Mouse (Mus musculus) kidney, embryonic 14.5 days (tissue): Measurements from ENCODE around the gene Atp6v0a2. TPM values are rescaled to one million over a fixed set of nuclear protein-coding genes. Genes with fewer than 3 reads are reported as not detected.
"Not testable (repeated sequence)": the region's sequence is repeated elsewhere in the genome, so short reads cannot be mapped to it uniquely, and the experiment has no call there.

ENCODE experiments used
- ATAC-seq: fragments of 200-750 bp; cut with Nextera tagmentation; 2 replicates; pipeline ENCODE4 v1.8.0; 2017; ENCODE audit warnings: moderate number of reproducible peaks, mild to moderate bottlenecking, moderate TSS enrichment, moderate library complexity; ENCODE audit not compliant: low FRiP score, low TSS enrichment
- H3K27ac ChIP-seq: fragments of 300-500 bp; sonication (generic); 2 replicates; pipeline ENCODE4 v1.5.1; 2014; ENCODE audit warnings: low read depth, mild to moderate bottlenecking, low read length, moderate library complexity, mixed read lengths
- H3K27me3 ChIP-seq: fragments of 300-500 bp; sonication (generic); 2 replicates; pipeline ENCODE4 v1.6.1; 2014; ENCODE audit warnings: mild to moderate bottlenecking, low read length; ENCODE audit not compliant: control insufficient read depth, insufficient read depth
- H3K36me3 ChIP-seq: fragments of 300-500 bp; sonication (generic); 2 replicates; pipeline ENCODE4 v1.6.1; 2014; ENCODE audit warnings: low read length, mixed read lengths; ENCODE audit not compliant: control insufficient read depth, insufficient read depth
- H3K4me1 ChIP-seq: fragments of 300-500 bp; sonication (generic); 2 replicates; pipeline ENCODE4 v1.6.1; 2014; ENCODE audit warnings: low read length, mixed read lengths; ENCODE audit not compliant: control insufficient read depth, insufficient read depth
- H3K4me2 ChIP-seq: fragments of 300-500 bp; sonication (generic); replicated peaks from 2 replicates; pipeline ENCODE4 v1.6.1; 2014; ENCODE audit warnings: low read depth, mild to moderate bottlenecking, low read length
- H3K4me3 ChIP-seq: fragments of 300-500 bp; sonication (generic); 2 replicates; pipeline ENCODE4 v1.5.1; 2014; ENCODE audit warnings: mild to moderate bottlenecking, low read length
- H3K9ac ChIP-seq: fragments of 300-500 bp; sonication (generic); 2 replicates; pipeline ENCODE4 v1.6.1; 2014; ENCODE audit warnings: low read depth, mild to moderate bottlenecking, low read length, moderate library complexity
- H3K9me3 ChIP-seq: fragments of 300-500 bp; sonication (generic); 2 replicates; pipeline ENCODE4 v1.6.1; 2016; ENCODE audit warnings: low read length; ENCODE audit not compliant: control insufficient read depth
- WGBS: fragments of 180-500 bp; shearing (Covaris S2); extraction: QIAGEN DNeasy Blood & Tissue Kit; methylation state at CpG from one replicate; pipeline ENCODE4 v1.1.7; 2014; 5-methylcytosine and 5-hydroxymethylcytosine counted together
- polyA plus RNA-seq: library from polyadenylated mRNA; unstranded; fragments of >200 nt; fragmentation: Nextera tagmentation; extraction: Ambion mirVana; gene quantifications from 2 replicates; pipeline ENCODE4 v1.2.1, GENCODE M21; 2014

The Atp6v0a2 gene
- polyA plus RNA-seq, 1 experiment from 2014 or later, result 51.6 TPM

DNA sequence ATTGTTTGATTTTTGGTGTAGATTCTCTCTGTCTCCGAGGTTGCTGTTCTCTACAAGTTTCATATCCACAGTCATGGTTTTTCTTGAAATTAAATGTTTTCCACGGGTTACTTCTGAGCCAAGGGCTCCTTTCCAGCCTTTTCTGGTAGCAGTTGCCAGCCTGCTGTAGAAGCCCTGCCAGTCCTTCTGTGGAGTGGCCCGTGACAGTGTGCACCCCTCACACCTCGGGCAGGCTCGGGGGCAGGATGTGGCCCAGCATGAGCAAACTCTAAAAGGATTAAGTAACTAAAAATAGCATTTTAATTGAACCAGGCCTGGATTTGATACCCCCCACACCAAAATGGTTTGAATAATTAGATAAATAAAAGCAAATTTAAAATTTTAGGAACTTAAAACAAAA, 4.1 kb downstream of the Atp6v0a2 start:
- 79% methylated on average over 5 of the region's 5 CpGs for WGBS
- no peak overlapping the region for H3K27ac ChIP-seq
- ATAC-seq, result no peak
- H3K27me3 ChIP-seq, result no peaks in the 10 kb centered on the region
- peaks cover 11% of the 10 kb centered on the region for H3K4me1 ChIP-seq
- peaks cover 39% of the 10 kb centered on the region for H3K36me3 ChIP-seq
- no peaks in the 10 kb centered on the region for H3K9me3 ChIP-seq
- no peak overlapping the region for H3K4me2 ChIP-seq
- H3K4me3 ChIP-seq, result no peak overlapping the region
- H3K9ac ChIP-seq, result no peak overlapping the region

DNA sequence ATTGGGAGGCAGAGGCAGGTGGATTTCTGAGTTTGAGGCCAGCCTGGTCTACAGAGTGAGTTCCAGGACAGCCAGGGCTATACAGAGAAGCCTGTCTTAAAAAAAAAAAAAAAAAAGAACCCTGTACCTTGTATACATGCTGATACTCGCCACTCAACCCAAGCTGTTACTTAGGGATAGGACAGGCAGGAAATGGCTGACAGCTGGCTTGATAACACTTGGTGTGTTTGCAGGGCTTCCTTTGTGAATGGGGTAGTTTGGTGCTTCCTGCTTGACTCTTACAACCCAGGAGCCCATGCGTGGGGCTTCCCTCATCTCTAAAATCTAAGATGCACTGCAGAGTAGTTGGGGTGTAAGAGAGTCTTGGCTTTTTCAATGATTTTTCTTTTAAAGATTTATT, 5.0 kb downstream of the Atp6v0a2 start:
- H3K9me3 ChIP-seq, result no peaks in the 10 kb centered on the region
- no peak overlapping the region for H3K9ac ChIP-seq
- H3K36me3 ChIP-seq, result peaks cover 48% of the 10 kb centered on the region
- no peak for ATAC-seq
- WGBS, result 79% methylated on average over 2 of the region's 2 CpGs
- H3K4me2 ChIP-seq, result no peak overlapping the region
- no peaks in the 10 kb centered on the region for H3K27me3 ChIP-seq
- H3K27ac ChIP-seq, result no peak overlapping the region
- peaks cover 8% of the 10 kb centered on the region for H3K4me1 ChIP-seq
- no peak overlapping the region for H3K4me3 ChIP-seq

DNA sequence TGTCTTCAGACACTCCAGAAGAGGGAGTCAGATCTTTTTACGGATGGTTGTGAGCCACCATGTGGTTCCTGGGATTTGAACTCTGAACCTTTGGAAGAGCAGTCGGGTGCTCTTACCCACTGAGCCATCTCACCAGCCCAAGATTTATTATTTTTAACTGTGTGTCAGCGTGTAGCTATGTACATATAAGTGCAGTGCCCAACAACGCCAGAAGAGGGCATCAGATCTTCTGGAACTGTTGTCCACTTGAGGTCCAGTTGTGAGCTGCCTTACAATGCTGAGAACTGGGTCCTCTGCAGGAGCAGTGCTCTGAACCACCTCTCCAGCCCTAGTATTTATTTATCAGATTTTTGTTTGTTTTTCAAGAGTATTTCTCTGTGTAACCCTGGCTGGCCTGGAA, 6.7 kb downstream of the Atp6v0a2 start:
- WGBS, result 86% methylated on average over 4 of the region's 4 CpGs
- H3K36me3 ChIP-seq, result peaks cover 65% of the 10 kb centered on the region
- not testable (repeated sequence) for H3K9me3 ChIP-seq, H3K27me3 ChIP-seq, H3K9ac ChIP-seq, ATAC-seq, H3K4me1 ChIP-seq, H3K27ac ChIP-seq, H3K4me3 ChIP-seq, H3K4me2 ChIP-seq

DNA sequence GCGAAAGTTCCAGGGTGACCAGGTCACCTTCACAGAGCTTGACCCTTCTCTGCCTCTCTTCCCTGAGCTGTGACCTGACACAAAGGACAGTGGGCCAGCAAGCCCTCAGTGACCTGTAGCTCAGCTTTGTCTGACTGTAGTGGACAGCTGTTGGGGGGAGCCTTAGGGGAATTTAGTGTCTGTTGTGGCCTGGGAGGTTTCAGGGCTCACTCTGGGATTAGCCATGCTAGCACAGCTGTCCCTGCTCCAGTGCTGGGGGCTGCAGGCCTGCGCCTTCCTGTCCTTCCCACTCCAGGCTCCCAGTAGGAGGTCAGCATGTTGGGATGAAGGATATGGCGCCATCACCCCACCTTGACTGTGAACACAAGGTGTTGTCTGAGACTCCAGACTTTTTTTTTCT, 7.8 kb downstream of the Atp6v0a2 start:
- peaks cover 75% of the 10 kb centered on the region for H3K36me3 ChIP-seq
- ATAC-seq, result no peak
- no peak overlapping the region for H3K9ac ChIP-seq
- H3K4me3 ChIP-seq, result no peak overlapping the region
- no peaks in the 10 kb centered on the region for H3K9me3 ChIP-seq
- no peaks in the 10 kb centered on the region for H3K27me3 ChIP-seq
- WGBS, result 95% methylated on average over 3 of the region's 3 CpGs
- H3K4me1 ChIP-seq, result no peaks in the 10 kb centered on the region
- H3K4me2 ChIP-seq, result no peak overlapping the region
- H3K27ac ChIP-seq, result no peak overlapping the region

DNA sequence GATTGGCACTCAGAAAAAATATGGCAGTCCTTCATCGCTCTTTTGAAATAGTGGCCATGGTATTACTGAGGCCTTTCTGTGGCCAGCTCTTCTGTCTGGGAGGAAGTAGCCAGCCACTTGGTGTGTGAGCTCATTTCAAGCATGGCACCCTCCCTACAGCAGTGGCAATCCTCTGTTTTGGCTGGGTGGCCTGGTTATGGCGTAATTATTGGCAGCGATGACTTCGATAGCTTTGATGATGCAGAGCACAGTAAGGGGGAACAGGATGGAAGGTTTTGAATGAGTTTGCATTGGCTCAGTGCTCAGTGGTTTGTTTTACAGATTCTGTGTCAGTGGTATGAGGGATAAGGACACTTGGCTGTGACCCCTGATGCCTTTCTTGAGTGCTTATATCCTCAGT, 8.3 kb downstream of the Atp6v0a2 start:
- H3K9ac ChIP-seq, result no peak overlapping the region
- no peaks in the 10 kb centered on the region for H3K9me3 ChIP-seq
- H3K27ac ChIP-seq, result no peak overlapping the region
- H3K27me3 ChIP-seq, result no peaks in the 10 kb centered on the region
- 98% methylated on average over 4 of the region's 4 CpGs for WGBS
- H3K4me3 ChIP-seq, result no peak overlapping the region
- H3K4me1 ChIP-seq, result no peaks in the 10 kb centered on the region
- ATAC-seq, result no peak
- H3K4me2 ChIP-seq, result no peak overlapping the region
- peaks cover 80% of the 10 kb centered on the region for H3K36me3 ChIP-seq

DNA sequence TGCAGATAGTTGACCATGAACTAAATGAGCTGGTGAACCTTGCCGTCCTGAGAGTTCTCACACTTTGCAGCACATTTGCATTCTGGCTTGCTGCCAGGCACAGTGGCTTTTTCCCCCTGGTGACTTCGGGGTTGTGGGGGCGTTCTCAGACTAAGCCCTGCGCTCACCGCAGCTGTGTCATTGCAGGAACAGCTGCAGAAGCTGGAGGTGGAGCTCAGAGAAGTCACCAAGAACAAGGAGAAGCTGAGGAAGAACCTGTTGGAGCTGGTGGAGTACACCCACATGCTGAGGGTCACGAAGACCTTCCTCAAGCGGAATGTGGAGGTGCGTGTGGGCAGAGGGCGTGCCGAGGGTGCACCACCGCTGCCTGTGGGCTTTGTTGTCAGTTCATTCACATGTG, 8.9 kb downstream of the Atp6v0a2 start:
- Histone ChIP-seq H3K4me3 (no peak overlapping the region), H3K9ac (no peak overlapping the region), H3K36me3 (peaks cover 86% of the 10 kb centered on the region), H3K27me3 (no peaks in the 10 kb centered on the region), H3K4me1 (no peaks in the 10 kb centered on the region), H3K4me2 (no peak overlapping the region), H3K27ac (no peak overlapping the region), H3K9me3 (no peaks in the 10 kb centered on the region)
- ATAC-seq, result no peak
- 89% methylated on average over 11 of the region's 11 CpGs for WGBS

DNA sequence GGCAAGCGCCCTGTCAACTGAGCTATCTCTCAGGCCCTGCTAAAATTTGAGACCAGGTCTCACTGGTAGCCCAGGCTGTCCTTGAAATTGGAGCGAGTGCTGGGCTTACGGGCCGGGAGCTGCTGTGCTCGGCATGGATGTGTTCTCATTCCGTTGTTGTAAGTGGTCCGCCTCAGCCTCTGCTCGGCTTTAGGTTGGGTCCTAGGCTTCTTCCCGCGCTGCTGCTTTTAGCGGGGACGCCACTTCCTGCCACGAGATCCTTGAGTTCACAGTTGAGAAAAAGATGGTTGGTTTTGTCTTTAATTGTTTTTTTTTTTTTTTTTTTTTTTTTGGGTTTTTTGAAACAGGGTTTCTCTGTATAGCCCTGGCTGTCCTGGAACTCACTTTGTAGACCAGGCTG, 9.5 kb downstream of the Atp6v0a2 start:
- H3K9ac ChIP-seq, result no peak overlapping the region
- no peak overlapping the region for H3K27ac ChIP-seq
- H3K4me2 ChIP-seq, result no peak overlapping the region
- H3K9me3 ChIP-seq, result no peaks in the 10 kb centered on the region
- no peaks in the 10 kb centered on the region for H3K27me3 ChIP-seq
- no peaks in the 10 kb centered on the region for H3K4me1 ChIP-seq
- no peak overlapping the region for H3K4me3 ChIP-seq
- 97% methylated on average over 13 of the region's 13 CpGs for WGBS
- ATAC-seq, result no peak
- H3K36me3 ChIP-seq, result peaks cover 91% of the 10 kb centered on the region

DNA sequence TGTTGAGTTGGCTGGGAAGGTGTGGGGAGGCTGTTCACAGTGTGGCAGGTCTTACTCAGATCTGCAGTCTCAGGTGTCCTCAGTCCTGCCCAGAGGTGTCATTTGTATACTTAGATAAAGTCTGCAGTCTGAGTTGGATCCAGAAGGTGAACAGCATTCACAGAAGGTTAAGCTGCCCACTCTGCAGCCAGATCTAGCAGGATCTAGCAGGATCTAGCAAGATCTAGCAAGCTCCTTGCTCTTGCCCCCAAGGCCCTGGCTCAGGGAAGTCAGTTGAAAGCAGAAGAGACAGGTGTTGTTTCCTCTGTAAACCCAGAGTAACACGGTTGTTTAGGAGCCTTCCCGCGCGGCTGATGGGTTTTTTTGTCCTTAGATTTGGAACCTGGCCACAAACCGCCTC, 85.4 kb downstream of the Atp6v0a2 start:
- Histone ChIP-seq H3K27ac (no peak overlapping the region), H3K4me3 (no peak overlapping the region), H3K9ac (no peak overlapping the region), H3K9me3 (no peaks in the 10 kb centered on the region), H3K4me2 (no peak overlapping the region), H3K27me3 (no peaks in the 10 kb centered on the region), H3K36me3 (peaks cover 65% of the 10 kb centered on the region), H3K4me1 (no peaks in the 10 kb centered on the region)
- ATAC-seq, result no peak
- WGBS, result 89% methylated on average over 5 of the region's 5 CpGs

DNA sequence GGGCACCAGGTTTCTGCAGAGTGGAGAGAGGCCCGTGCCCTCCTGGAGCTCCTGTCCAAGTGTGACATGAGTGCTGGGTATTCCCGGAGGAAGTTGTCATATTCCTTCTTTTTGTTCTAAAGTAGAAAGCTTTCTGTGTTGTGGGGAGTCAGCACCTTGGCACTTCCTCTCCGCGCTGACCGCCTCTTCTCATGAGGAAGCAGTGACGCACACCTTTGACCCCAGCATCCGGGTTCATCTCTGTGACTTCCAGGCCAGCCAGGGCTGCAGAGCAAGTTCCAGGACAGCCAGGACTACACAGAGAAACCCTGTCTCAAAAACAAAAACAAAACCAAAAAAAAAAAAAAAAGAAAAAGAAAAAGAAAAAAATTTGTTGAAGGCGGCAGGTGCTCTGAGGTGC, 86.8 kb downstream of the Atp6v0a2 start:
- Histone ChIP-seq H3K4me2 (no peak overlapping the region), H3K27me3 (no peaks in the 10 kb centered on the region), H3K36me3 (peaks cover 79% of the 10 kb centered on the region), H3K27ac (peak overlapping the region; percentile 14; the same call in 1 of the 2 replicates), H3K4me3 (no peak overlapping the region), H3K9ac (no peak overlapping the region), H3K4me1 (no peaks in the 10 kb centered on the region), H3K9me3 (no peaks in the 10 kb centered on the region)
- no peak for ATAC-seq
- 79% methylated on average over 8 of the region's 8 CpGs for WGBS

DNA sequence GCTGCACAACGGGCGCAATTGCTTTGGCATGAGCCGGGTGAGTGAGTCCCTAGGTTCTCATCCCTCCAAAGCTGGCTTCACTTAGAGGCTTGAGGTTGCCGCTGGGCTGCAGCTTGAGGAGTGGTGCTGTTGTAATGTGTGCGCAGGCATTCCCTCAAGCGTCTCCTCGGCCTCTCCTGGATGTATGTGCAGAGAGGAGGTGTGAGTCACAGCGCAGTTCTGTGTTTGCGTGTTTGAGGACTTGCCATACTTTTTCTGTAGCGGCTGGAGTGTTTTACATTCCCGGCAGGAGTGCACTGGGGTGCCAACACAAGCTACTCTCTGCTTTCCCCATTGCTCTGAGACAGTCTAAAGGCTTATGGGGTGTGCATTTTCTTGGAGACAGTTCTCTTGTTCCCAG, 89.6 kb downstream of the Atp6v0a2 start:
- Histone ChIP-seq H3K9me3 (no peaks in the 10 kb centered on the region), H3K4me1 (no peaks in the 10 kb centered on the region), H3K9ac (no peak overlapping the region), H3K4me3 (no peak overlapping the region), H3K27ac (no peak overlapping the region), H3K4me2 (no peak overlapping the region), H3K27me3 (no peaks in the 10 kb centered on the region), H3K36me3 (peaks cover 79% of the 10 kb centered on the region)
- no peak for ATAC-seq
- 97% methylated on average over 11 of the region's 11 CpGs for WGBS
